8 mouse cellular contexts compared by ENCODE assay signal in genomic region chr14:19823321-19824142, GRCm38 (mm10). TPM values are rescaled to one million over a fixed set of nuclear protein-coding genes. Genes with fewer than 3 reads are reported as not detected.
DNase-seq lines count a peak whose midpoint lies in the region; ATAC-seq lines count a peak whose summit lies in the region.

TSS of gene Rtraf (minus strand) at chr14:19823824.

- H3K4me3 ChIP-seq in forebrain, embryonic 14.5 days (ENCODE audit: low read depth, low read length) = peak within 1 kb of the TSS; percentile 92
- peak within 1 kb of the TSS; percentile 86 for H3K4me3 ChIP-seq in neural tube, embryonic 15.5 days (replicated peaks)

- intact Hi-C loops in heart, postnatal 14 days (cut with DNase I) = loop anchor here (2.0 kb wide), 1 partner anchor 73 kb away; the partner anchor contains the start of gene Nid2

- peaks cover 24% of the 10 kb centered on the region for H3K4me1 ChIP-seq in forebrain, embryonic 14.5 days (ENCODE audit: control insufficient read depth, insufficient read depth, low read length)
- H3K4me1 ChIP-seq in neural tube, embryonic 15.5 days = peaks cover 33% of the 10 kb centered on the region

- WGBS in forebrain, embryonic 14.5 days = under 1% methylated on average over 79 of the region's 80 CpGs
- under 1% methylated on average over 79 of the region's 80 CpGs for WGBS in neural tube, embryonic 15.5 days

- H3K36me3 ChIP-seq in forebrain, embryonic 14.5 days (ENCODE audit: control insufficient read depth, insufficient read depth, low read length) = peaks cover 29% of the 10 kb centered on the region
- H3K36me3 ChIP-seq in neural tube, embryonic 15.5 days = peaks cover 25% of the 10 kb centered on the region

- peak within 1 kb of the TSS; percentile 92 for H3K9ac ChIP-seq in forebrain, embryonic 14.5 days (ENCODE audit: low read length)
- H3K9ac ChIP-seq in neural tube, embryonic 15.5 days (replicated peaks) = peak within 1 kb of the TSS; percentile 88

- peak; percentile 97 for ATAC-seq in forebrain, embryonic 14.5 days
- peak; percentile 99 for ATAC-seq in neural tube, embryonic 15.5 days (ENCODE audit: low FRiP score)

- H3K27me3 ChIP-seq in forebrain, embryonic 14.5 days (replicated peaks; ENCODE audit: control insufficient read depth, insufficient read depth, low read length) = no peaks in the 10 kb centered on the region
- no peaks in the 10 kb centered on the region for H3K27me3 ChIP-seq in neural tube, embryonic 15.5 days (replicated peaks)

- peak within 1 kb of the TSS; percentile 81 for H3K4me2 ChIP-seq in forebrain, embryonic 14.5 days (ENCODE audit: low read length)
- peak within 1 kb of the TSS; percentile 63 for H3K4me2 ChIP-seq in neural tube, embryonic 15.5 days

- H3K27ac ChIP-seq in forebrain, embryonic 14.5 days (ENCODE audit: low read depth, low read length) = peak within 1 kb of the TSS; percentile 95
- peak within 1 kb of the TSS; percentile 89 for H3K27ac ChIP-seq in neural tube, embryonic 15.5 days (replicated peaks)

- peak; percentile 94 for DNase-seq in ES-CJ7 (ENCODE audit: low read depth, low spot score)
- DNase-seq in cerebellum, adult 11 months = peak; percentile 91
- peak; percentile 98 for DNase-seq in forebrain, embryonic 14.5 days (ENCODE audit: low spot score)
- peak; percentile 96 for DNase-seq in heart, postnatal 14 days
- peak; percentile 90 for DNase-seq in layer of hippocampus, adult 11-12 months (ENCODE audit: low spot score)
- DNase-seq in lung, adult 18-20 months = peak; percentile 92 to 93
- DNase-seq in testis, postnatal 14 days (ENCODE audit: low spot score) = peak; percentile 93

- H3K9me3 ChIP-seq in forebrain, embryonic 14.5 days (replicated peaks; ENCODE audit: control insufficient read depth, low read length) = no peaks in the 10 kb centered on the region
- no peaks in the 10 kb centered on the region for H3K9me3 ChIP-seq in neural tube, embryonic 15.5 days (replicated peaks)

RNA-seq across cellular contexts. Expression of gene Rtraf, which starts in this region (rescaled TPM):
- polyA plus RNA-seq in forebrain, embryonic 14.5 days (2014; fragmentation: Nextera tagmentation; extraction: Ambion mirVana) = 215 and 252 TPM in 2 replicates
- total RNA-seq in heart, postnatal 14 days (2021) = 10 to 100 TPM; 63.5 to 69.3 TPM
- 156 and 162 TPM in 2 replicates for polyA plus RNA-seq in neural tube, embryonic 15.5 days (2015; fragmentation: Nextera tagmentation; extraction: Ambion mirVana)

Comparison
In these comparisons a context has a peak if more than half of its experiments do, and no peak if none do; other contexts are left out.
1. Peak in every context shown above with its lines: DNase-seq, ATAC-seq, H3K4me3 ChIP-seq and H3K27ac ChIP-seq.